Mouse (Mus musculus) naive thymus-derived CD4-positive, alpha-beta T cell, adult 2 months (primary cell): ENCODE measurements around the gene Cacnb4.

Source experiments
- DNase-seq: peaks from one replicate; pipeline ENCODE4 v3.0.0-alpha.2; 2011; ENCODE audit warnings: low read depth

Cacnb4 gene

DNA sequence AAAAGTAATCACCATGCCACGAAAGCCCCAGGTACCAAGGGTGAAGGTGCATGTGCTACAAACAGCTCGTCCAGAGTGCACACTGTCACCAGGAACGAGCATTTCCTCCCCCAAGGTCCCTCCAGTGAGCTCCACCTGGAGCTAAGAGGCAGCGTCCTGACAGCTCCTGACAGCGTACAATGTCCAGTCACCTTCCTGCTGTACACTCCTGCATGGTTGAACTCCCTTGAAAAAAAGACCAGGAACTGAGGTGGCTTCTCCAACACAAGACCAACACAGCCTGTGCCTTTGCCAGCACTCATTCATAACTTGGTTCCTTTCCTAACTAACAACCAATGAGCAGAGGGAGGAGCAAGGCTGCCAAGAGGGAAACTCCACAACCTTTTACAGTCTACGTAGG is 255.4 kb downstream of the Cacnb4 start:
- peak; percentile 39 for DNase-seq

GRCm38 (mm10) chr2:52420001-52420710 is 256.5 kb downstream of the Cacnb4 start:
- no peak for DNase-seq

- DNase-seq = no peak
Observed at GRCm38 (mm10) chr2:52419295-52419694, 257.3 kb downstream of the Cacnb4 start.

- no peak for DNase-seq
Observed at GRCm38 (mm10) chr2:52412524-52413037, 264.1 kb downstream of the Cacnb4 start.

DNA sequence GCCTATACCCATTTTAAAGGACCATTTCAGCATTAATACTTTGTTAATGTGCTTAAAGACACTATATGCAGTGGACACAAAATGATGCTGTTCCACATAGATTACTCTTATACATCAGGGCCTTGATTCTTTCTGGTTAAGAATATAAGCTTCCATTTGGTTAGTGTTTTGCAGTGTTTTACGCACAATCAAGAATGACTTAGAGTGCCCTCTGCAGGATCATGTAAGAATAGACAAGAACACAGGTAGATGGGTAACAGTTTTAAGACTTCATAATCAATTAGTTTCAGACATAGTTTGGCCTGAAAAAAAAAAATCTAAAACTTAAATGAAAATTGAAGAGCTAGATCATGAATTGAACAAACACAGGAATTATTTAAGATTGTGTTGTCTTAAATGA is 270.2 kb downstream of the Cacnb4 start:
- peak; percentile 74 for DNase-seq

GRCm38 (mm10) chr2:52405238-52405637 is 271.4 kb downstream of the Cacnb4 start:
- DNase-seq = no peak

GRCm38 (mm10) chr2:52394529-52394928 is 282.1 kb downstream of the Cacnb4 start:
- no peak for DNase-seq

- no peak for DNase-seq
Observed at GRCm38 (mm10) chr2:52390415-52390975, 286.1 kb downstream of the Cacnb4 start.

DNA sequence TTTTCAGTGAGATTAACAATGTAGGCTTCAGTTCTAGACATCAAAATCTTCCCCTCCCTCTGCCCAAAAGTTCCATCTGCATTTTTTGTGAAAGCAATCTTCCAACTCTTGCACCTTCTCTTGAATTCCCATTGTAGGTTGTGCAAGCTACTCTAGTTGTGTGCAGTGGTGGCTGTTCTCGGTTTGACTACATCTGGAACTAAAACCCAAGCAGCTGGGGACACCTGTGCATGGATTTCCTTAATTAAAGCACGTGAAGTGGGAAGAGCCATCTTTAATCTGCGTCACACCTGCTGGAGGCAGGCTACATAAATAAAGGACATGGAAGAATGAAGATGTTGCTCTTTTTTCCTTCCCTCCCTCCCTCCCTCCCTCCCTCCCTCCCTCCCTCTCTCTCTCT is 286.7 kb downstream of the Cacnb4 start:
- no peak for DNase-seq

- DNase-seq = no peak
Observed at GRCm38 (mm10) chr2:52386451-52386850, 290.2 kb downstream of the Cacnb4 start.

GRCm38 (mm10) chr2:52386037-52386436 is 290.6 kb downstream of the Cacnb4 start:
- DNase-seq = no peak

DNA sequence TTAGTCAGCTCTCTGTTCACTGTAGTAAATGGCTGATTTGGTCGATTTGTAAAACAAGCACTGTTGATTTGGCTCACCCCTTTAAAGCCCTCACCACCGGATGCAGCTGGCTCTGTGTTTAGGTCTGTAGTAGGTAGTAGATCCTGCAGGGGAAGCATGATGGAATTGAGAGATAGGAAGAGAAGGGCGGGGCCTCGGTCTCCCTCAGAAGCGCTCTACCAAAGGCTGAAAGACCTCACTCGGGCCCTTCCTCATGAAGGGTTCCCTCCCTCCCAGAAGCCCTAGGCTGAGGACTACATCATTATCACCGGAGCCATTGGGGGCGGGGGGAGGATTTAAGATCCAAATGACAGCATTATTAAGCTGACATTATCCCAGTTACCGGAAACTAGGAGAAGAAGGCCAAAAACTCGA is 297.8 kb downstream of the Cacnb4 start:
- peak; percentile 70 for DNase-seq

GRCm38 (mm10) chr2:52378448-52378804 is 298.2 kb downstream of the Cacnb4 start, which contains the start of gene Neb:
Gene Neb, minus strand, starts transcription at chr2:52378474.
- DNase-seq = no peak
